Mouse (Mus musculus) brown adipose tissue, adult 24 weeks (tissue): Measurements from ENCODE around the gene P2rx4. TPM values are rescaled to one million over a fixed set of nuclear protein-coding genes. Genes with fewer than 3 reads are reported as not detected.
"Not testable (repeated sequence)": the region's sequence is repeated elsewhere in the genome, so short reads cannot be mapped to it uniquely, and the experiment has no call there.

Source experiments
- H3K27ac ChIP-seq: fragments of 200-500 bp; replicated peaks from 2 replicates; pipeline ENCODE4 v1.5.1; 2012; ENCODE audit warnings: low read depth, mild to moderate bottlenecking, low read length
- H3K4me1 ChIP-seq: fragments of 200-500 bp; 2 replicates; pipeline ENCODE4 v1.6.1; 2012; ENCODE audit warnings: low read length, mixed read lengths; ENCODE audit not compliant: control insufficient read depth, insufficient read depth, insufficient read length
- H3K4me3 ChIP-seq: fragments of 200-500 bp; 2 replicates; pipeline ENCODE4 v1.5.1; 2012; ENCODE audit warnings: low read depth, mild to moderate bottlenecking, low read length, moderate library complexity; ENCODE audit not compliant: insufficient read depth
- polyA plus RNA-seq: library from polyadenylated mRNA; stranded (reverse); fragments of >200 nt; gene quantifications from 2 replicates; pipeline ENCODE4 v1.2.4, GENCODE M21; 2012; ENCODE audit not compliant: missing spikeins, insufficient read depth, insufficient read length

P2rx4 gene
- 23.7 and 29.2 TPM in 2 replicates for polyA plus RNA-seq

- Histone ChIP-seq H3K4me3 (peak within 1 kb of the TSS; percentile 79), H3K27ac (peak within 1 kb of the TSS; percentile 86), H3K4me1 (no peaks in the 10 kb centered on the region)
Measured at GRCm38 (mm10) chr5:122707276-122708181, at the start of gene P2rx4. P2rx4 (plus strand) TSS chr5:122707544.

GRCm38 (mm10) chr5:122662501-122662900 lies 44.8 kb upstream of the P2rx4 start:
- no peak overlapping the region for H3K27ac ChIP-seq
- H3K4me1 ChIP-seq = no peaks in the 10 kb centered on the region
- no peak overlapping the region for H3K4me3 ChIP-seq

GRCm38 (mm10) chr5:122665036-122665435 lies 42.3 kb upstream of the P2rx4 start:
- H3K4me1 ChIP-seq = no peaks in the 10 kb centered on the region
- no peak overlapping the region for H3K4me3 ChIP-seq
- H3K27ac ChIP-seq = no peak overlapping the region

GRCm38 (mm10) chr5:122668981-122669897 lies 38.1 kb upstream of the P2rx4 start:
- Histone ChIP-seq H3K4me3 (no peak overlapping the region), H3K27ac (0 out of 2 replicates have a peak overlapping the region, but pooled peaks have one; percentile 0), H3K4me1 (no peaks in the 10 kb centered on the region)

GRCm38 (mm10) chr5:122671641-122672040 lies 35.7 kb upstream of the P2rx4 start:
- H3K4me3 ChIP-seq, H3K27ac ChIP-seq, H3K4me1 ChIP-seq: not testable (repeated sequence)

- Histone ChIP-seq H3K4me3 (no peak overlapping the region), H3K4me1 (no peaks in the 10 kb centered on the region), H3K27ac (no peak overlapping the region)
Measured at GRCm38 (mm10) chr5:122672298-122672697, 35.0 kb upstream of the P2rx4 start.

GRCm38 (mm10) chr5:122676002-122676401 lies 31.3 kb upstream of the P2rx4 start:
- Histone ChIP-seq H3K4me3 (no peak overlapping the region), H3K4me1 (no peaks in the 10 kb centered on the region), H3K27ac (no peak overlapping the region)

- no peak overlapping the region for H3K4me3 ChIP-seq
- no peak overlapping the region for H3K27ac ChIP-seq
- no peaks in the 10 kb centered on the region for H3K4me1 ChIP-seq
Measured at GRCm38 (mm10) chr5:122677983-122678382, 29.4 kb upstream of the P2rx4 start.

GRCm38 (mm10) chr5:122679881-122680280 lies 27.5 kb upstream of the P2rx4 start:
- Histone ChIP-seq H3K4me3 (no peak overlapping the region), H3K27ac (no peak overlapping the region), H3K4me1 (no peaks in the 10 kb centered on the region; the same call in 1 of the 2 replicates)

- Histone ChIP-seq H3K27ac (no peak overlapping the region), H3K4me1 (no peaks in the 10 kb centered on the region; the same call in 1 of the 2 replicates), H3K4me3 (no peak overlapping the region)
Measured at GRCm38 (mm10) chr5:122681276-122681675, 26.1 kb upstream of the P2rx4 start.

GRCm38 (mm10) chr5:122683926-122684325 lies 23.4 kb upstream of the P2rx4 start:
- H3K4me3 ChIP-seq = no peak overlapping the region
- no peaks in the 10 kb centered on the region; the same call in 1 of the 2 replicates for H3K4me1 ChIP-seq
- H3K27ac ChIP-seq = peak overlapping the region; percentile 78

- Histone ChIP-seq H3K4me1 (no peaks in the 10 kb centered on the region; the same call in 1 of the 2 replicates), H3K4me3 (no peak overlapping the region), H3K27ac (no peak overlapping the region)
Measured at GRCm38 (mm10) chr5:122687391-122687790, 20.0 kb upstream of the P2rx4 start.

- Histone ChIP-seq H3K27ac (no peak overlapping the region), H3K4me1 (no peaks in the 10 kb centered on the region; the same call in 1 of the 2 replicates), H3K4me3 (no peak overlapping the region)
Measured at GRCm38 (mm10) chr5:122689153-122689552, 18.2 kb upstream of the P2rx4 start.

GRCm38 (mm10) chr5:122690486-122690885 lies 16.9 kb upstream of the P2rx4 start:
- Histone ChIP-seq H3K4me3 (no peak overlapping the region), H3K4me1 (no peaks in the 10 kb centered on the region), H3K27ac (no peak overlapping the region)
